Mouse (Mus musculus): ENCODE measurements around the gene Cyp11a1.

GRCm38 (mm10) chr9:57985304-57985703, 20.9 kb upstream of the Cyp11a1 start:
- TF ChIP-seq CTCF (IDR thresholded peaks at IDR 0.05; ENCODE audit: control insufficient read depth, insufficient read depth, insufficient read length) = no peak
- TF ChIP-seq USF1 (IDR thresholded peaks at IDR 0.05; ENCODE audit: low read depth) = no peak
- no peak for TF ChIP-seq CEBPB (IDR thresholded peaks at IDR 0.05; ENCODE audit: low read depth)
- no peak for TF ChIP-seq MYOD1 (IDR thresholded peaks at IDR 0.05; ENCODE audit: control insufficient read depth, insufficient read length, low read depth)
- TF ChIP-seq FOSL1 (IDR thresholded peaks at IDR 0.05; ENCODE audit: insufficient read depth, low read length, poor library complexity, severe bottlenecking) = no peak
- no peak for TF ChIP-seq MAX (IDR thresholded peaks at IDR 0.05)
- no peak for TF ChIP-seq MYOG (IDR thresholded peaks at IDR 0.05; ENCODE audit: control insufficient read depth, extremely low read depth, insufficient read length)

Measured in C2C12 (cell line).